Mouse (Mus musculus) hindbrain, embryonic 11.5 days (tissue): ENCODE measurements around the gene Yipf6. TPM values are rescaled to one million over a fixed set of nuclear protein-coding genes. Genes with fewer than 3 reads are reported as not detected.

Experiments
- ATAC-seq: fragments of 200-750 bp; cut with Nextera tagmentation; 2 replicates; pipeline ENCODE4 v1.8.0; 2017; ENCODE audit warnings: mild to moderate bottlenecking, moderate TSS enrichment, moderate library complexity; ENCODE audit not compliant: low FRiP score
- DNase-seq: peaks from one replicate; pipeline ENCODE4 v3.0.0-alpha.2; 2015; ENCODE audit warnings: low spot score
- H3K27ac ChIP-seq: fragments of 300-500 bp; sonication (generic); 2 replicates; pipeline ENCODE4 v1.5.1; 2014; ENCODE audit warnings: mild to moderate bottlenecking, low read depth, low read length
- H3K27me3 ChIP-seq: fragments of 300-500 bp; sonication (generic); 2 replicates; pipeline ENCODE4 v1.6.1; 2014; ENCODE audit warnings: mild to moderate bottlenecking, low read length, moderate library complexity, mixed read lengths; ENCODE audit not compliant: control insufficient read depth, insufficient read depth
- H3K36me3 ChIP-seq: fragments of 300-500 bp; sonication (generic); 2 replicates; pipeline ENCODE4 v1.6.1; 2014; ENCODE audit warnings: mild to moderate bottlenecking, low read length, moderate library complexity, mixed read lengths; ENCODE audit not compliant: control insufficient read depth, insufficient read depth
- H3K4me1 ChIP-seq: fragments of 300-500 bp; sonication (generic); replicated peaks from 2 replicates; pipeline ENCODE4 v1.6.1; 2014; ENCODE audit warnings: low read length, mixed read lengths; ENCODE audit not compliant: control insufficient read depth, insufficient read depth
- H3K4me2 ChIP-seq: fragments of 300-500 bp; sonication (generic); replicated peaks from 2 replicates; pipeline ENCODE4 v1.6.1; 2014; ENCODE audit warnings: mild to moderate bottlenecking, low read depth, low read length
- H3K4me3 ChIP-seq: fragments of 300-500 bp; sonication (generic); 2 replicates; pipeline ENCODE4 v1.5.1; 2014; ENCODE audit warnings: low read depth, low read length
- H3K9ac ChIP-seq: fragments of 300-500 bp; sonication (generic); 2 replicates; pipeline ENCODE4 v1.6.1; 2014; ENCODE audit warnings: low read depth, low read length
- H3K9me3 ChIP-seq: fragments of 300-500 bp; sonication (generic); 2 replicates; pipeline ENCODE4 v1.6.1; 2016; ENCODE audit warnings: low read length; ENCODE audit not compliant: control insufficient read depth
- WGBS: fragments of 180-500 bp; shearing (Covaris S2); extraction: QIAGEN DNeasy Blood & Tissue Kit; methylation state at CpG from one replicate; pipeline ENCODE4 v1.1.7; 2014; 5-methylcytosine and 5-hydroxymethylcytosine counted together
- polyA plus RNA-seq: library from polyadenylated mRNA; unstranded; fragments of >200 nt; fragmentation: Nextera tagmentation; extraction: Ambion mirVana; gene quantifications from 2 replicates; pipeline ENCODE4 v1.2.1, GENCODE M21; 2014

Gene Yipf6
- 21.3 and 25.1 TPM in 2 replicates for polyA plus RNA-seq

- Histone ChIP-seq H3K36me3 (no peaks in the 10 kb centered on the region), H3K27me3 (no peaks in the 10 kb centered on the region; the same call in 1 of the 2 replicates), H3K4me2 (peak within 1 kb of the TSS; percentile 37), H3K4me1 (no peaks in the 10 kb centered on the region), H3K9ac (peak within 1 kb of the TSS; percentile 74), H3K27ac (peak within 1 kb of the TSS; percentile 91), H3K4me3 (peak within 1 kb of the TSS; percentile 56), H3K9me3 (no peaks in the 10 kb centered on the region)
- ATAC-seq (no peak), DNase-seq (no peak)
- 76% methylated on average over 3 of the region's 3 CpGs for WGBS
Observed at GRCm38 (mm10) chrX:98936101-98936500, at the start of gene Yipf6. TSS of gene Yipf6 (plus strand) at chrX:98936316.

- WGBS: 18% methylated on average over 14 of the region's 14 CpGs
- no peaks in the 10 kb centered on the region for H3K36me3 ChIP-seq
- DNase-seq (no peak), ATAC-seq (no peak)
- H3K4me3 ChIP-seq: peak overlapping the region; percentile 55
- H3K27me3 ChIP-seq: no peaks in the 10 kb centered on the region
- H3K4me1 ChIP-seq: no peaks in the 10 kb centered on the region
- no peaks in the 10 kb centered on the region for H3K9me3 ChIP-seq
- peak overlapping the region; percentile 49 for H3K9ac ChIP-seq
- peak overlapping the region; percentile 49 for H3K4me2 ChIP-seq
- peak overlapping the region; percentile 72; the same call in 1 of the 2 replicates for H3K27ac ChIP-seq
Observed at GRCm38 (mm10) chrX:98890072-98890405, 46.1 kb upstream of the Yipf6 start.

- Histone ChIP-seq H3K4me1 (no peaks in the 10 kb centered on the region), H3K9ac (peak within 1 kb of the TSS; percentile 49), H3K9me3 (no peaks in the 10 kb centered on the region), H3K4me2 (peak within 1 kb of the TSS; percentile 49), H3K27ac (peak within 1 kb of the TSS; percentile 72; the same call in 1 of the 2 replicates), H3K27me3 (no peaks in the 10 kb centered on the region), H3K36me3 (no peaks in the 10 kb centered on the region), H3K4me3 (peak within 1 kb of the TSS; percentile 55)
- ATAC-seq (peak; percentile 92), DNase-seq (peak; percentile 68)
- WGBS: 11% methylated on average over 47 of the region's 48 CpGs
Observed at GRCm38 (mm10) chrX:98890406-98891116, 45.6 kb upstream of the Yipf6 start, which contains the start of gene Ophn1. TSS of gene Ophn1 (minus strand) at chrX:98891025.

- Histone ChIP-seq H3K4me2 (no peak overlapping the region), H3K4me1 (no peaks in the 10 kb centered on the region), H3K4me3 (no peak overlapping the region), H3K27me3 (no peaks in the 10 kb centered on the region), H3K9ac (no peak overlapping the region), H3K9me3 (no peaks in the 10 kb centered on the region), H3K36me3 (no peaks in the 10 kb centered on the region), H3K27ac (no peak overlapping the region)
- ATAC-seq (no peak), DNase-seq (no peak)
- WGBS: 83% methylated on average over 3 of the region's 3 CpGs
Observed at GRCm38 (mm10) chrX:98898307-98898706, 37.8 kb upstream of the Yipf6 start.

GRCm38 (mm10) chrX:98904226-98904625 lies 31.9 kb upstream of the Yipf6 start:
- Histone ChIP-seq H3K27me3 (no peaks in the 10 kb centered on the region), H3K4me1 (no peaks in the 10 kb centered on the region), H3K4me2 (no peak overlapping the region), H3K9me3 (no peaks in the 10 kb centered on the region), H3K9ac (no peak overlapping the region), H3K4me3 (no peak overlapping the region), H3K27ac (no peak overlapping the region), H3K36me3 (no peaks in the 10 kb centered on the region)
- ATAC-seq: no peak
- WGBS: 86% methylated on average over 6 of the region's 6 CpGs
- DNase-seq: no peak

GRCm38 (mm10) chrX:98908910-98909309 lies 27.2 kb upstream of the Yipf6 start:
- no peak overlapping the region for H3K9ac ChIP-seq
- no peak for ATAC-seq

GRCm38 (mm10) chrX:98919423-98919822 lies 16.7 kb upstream of the Yipf6 start:
- 26% methylated on average over 6 of the region's 6 CpGs for WGBS
- Histone ChIP-seq H3K4me2 (no peak overlapping the region), H3K9ac (no peak overlapping the region), H3K9me3 (no peaks in the 10 kb centered on the region), H3K27me3 (no peaks in the 10 kb centered on the region), H3K36me3 (no peaks in the 10 kb centered on the region), H3K4me1 (no peaks in the 10 kb centered on the region), H3K4me3 (no peak overlapping the region), H3K27ac (no peak overlapping the region)
- DNase-seq (peak; percentile 44), ATAC-seq (no peak)

More at GRCm38 (mm10) chrX:98908910-98909309, 27.2 kb upstream of the Yipf6 start:
- H3K4me2 ChIP-seq: no peak overlapping the region
- 92% methylated on average over 1 of the region's 1 CpGs for WGBS
- H3K4me3 ChIP-seq: no peak overlapping the region
- no peaks in the 10 kb centered on the region; the same call in 1 of the 2 replicates for H3K27me3 ChIP-seq
- no peaks in the 10 kb centered on the region for H3K36me3 ChIP-seq
- H3K9me3 ChIP-seq: no peaks in the 10 kb centered on the region
- H3K4me1 ChIP-seq: no peaks in the 10 kb centered on the region
- H3K27ac ChIP-seq: no peak overlapping the region
- DNase-seq: no peak

- Histone ChIP-seq H3K4me3 (peak overlapping the region; percentile 56), H3K27me3 (no peaks in the 10 kb centered on the region; the same call in 1 of the 2 replicates), H3K9ac (peak overlapping the region; percentile 74), H3K4me2 (peak overlapping the region; percentile 37), H3K4me1 (no peaks in the 10 kb centered on the region), H3K9me3 (no peaks in the 10 kb centered on the region), H3K27ac (peak overlapping the region; percentile 91), H3K36me3 (no peaks in the 10 kb centered on the region)
- ATAC-seq (peak; percentile 92), DNase-seq (peak; percentile 89)
- WGBS: 19% methylated on average over 65 of the region's 66 CpGs
Observed at GRCm38 (mm10) chrX:98936707-98937554, 815 bp downstream of the Yipf6 start.
